Mouse (Mus musculus): ENCODE data around the gene Capn3. TPM values are rescaled to one million over a fixed set of nuclear protein-coding genes. Genes with fewer than 3 reads are reported as not detected.
A peak's percentile ranks its signal among the peaks of the same experiment; 100 is the strongest.

The Capn3 gene
- polyA plus RNA-seq, 1 experiment from 2014 or later, result 0.64 TPM

DNA sequence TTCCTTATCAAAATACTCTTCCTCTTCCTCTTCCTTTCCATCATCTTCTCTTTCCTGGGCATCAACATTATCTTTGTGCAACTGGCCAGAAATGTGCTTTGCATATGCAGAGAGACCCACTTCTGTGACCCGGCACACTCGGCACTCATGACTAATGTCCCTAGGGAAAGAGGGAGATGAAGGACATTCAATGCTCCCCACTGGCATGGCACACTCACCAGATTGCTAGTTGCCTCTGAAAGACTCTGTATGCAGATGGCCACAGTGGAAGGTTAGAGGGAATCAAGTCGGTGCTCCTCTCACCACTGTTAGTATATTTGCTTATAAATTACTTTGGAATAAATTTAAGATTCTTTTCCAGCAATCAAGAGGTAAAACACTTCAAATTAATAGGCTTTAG lies 83.5 kb downstream of the Capn3 start:
- Histone ChIP-seq H3K36me3 (replicated peaks; ENCODE audit: control insufficient read depth, insufficient read depth) (peaks cover 28% of the 10 kb centered on the region), H3K9me3 (ENCODE audit: control insufficient read depth, low read length) (no peaks in the 10 kb centered on the region), H3K4me1 (replicated peaks; ENCODE audit: control insufficient read depth, insufficient read depth, low read length) (peaks cover 8% of the 10 kb centered on the region), H3K4me3 (replicated peaks; ENCODE audit: low read length) (peak overlapping the region; percentile 12; the same call in 1 of the 2 replicates), H3K4me2 (replicated peaks) (peak overlapping the region; percentile 33), H3K27me3 (ENCODE audit: control insufficient read depth, insufficient read depth, low read length) (no peaks in the 10 kb centered on the region), H3K27ac (peak overlapping the region; percentile 64), H3K9ac (no peak overlapping the region)
- 28% methylated on average over 3 of the region's 3 CpGs for WGBS
- ATAC-seq (ENCODE audit: low FRiP score) (no peak; the same call in 1 of the 2 replicates), DNase-seq (ENCODE audit: low spot score) (no peak)

DNA sequence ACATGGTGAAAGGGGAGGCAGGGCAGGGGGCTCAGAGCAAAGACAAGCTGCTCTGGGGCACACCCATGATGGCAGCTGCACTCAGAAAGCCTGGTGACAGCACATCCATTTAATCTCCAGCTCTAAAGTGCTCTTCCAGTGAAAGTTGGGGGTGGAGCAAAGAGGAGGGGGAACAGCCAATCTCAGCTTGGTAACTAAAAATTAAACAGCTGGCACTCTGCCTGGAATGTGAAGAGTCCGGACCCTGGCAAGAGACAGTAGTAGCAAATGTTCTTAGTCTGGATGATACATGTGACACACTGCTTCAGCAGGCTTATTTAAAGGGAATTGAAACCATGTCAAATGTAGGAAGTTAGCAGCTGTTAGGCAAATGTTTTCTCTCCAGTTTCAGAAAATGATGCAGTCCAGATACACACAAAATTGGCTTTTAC lies 84.0 kb downstream of the Capn3 start:
- peak overlapping the region; percentile 64 for H3K27ac ChIP-seq
- no peak overlapping the region for H3K4me3 ChIP-seq (replicated peaks; ENCODE audit: low read length)
- peak overlapping the region; percentile 33 for H3K4me2 ChIP-seq (replicated peaks)
- H3K4me1 ChIP-seq (replicated peaks; ENCODE audit: control insufficient read depth, insufficient read depth, low read length), result peaks cover 8% of the 10 kb centered on the region
- peak; percentile 80; the same call in 1 of the 2 replicates for ATAC-seq (ENCODE audit: low FRiP score)
- H3K9ac ChIP-seq, result no peak overlapping the region
- peak; percentile 80 for DNase-seq (ENCODE audit: low spot score)
- H3K27me3 ChIP-seq (ENCODE audit: control insufficient read depth, insufficient read depth, low read length), result no peaks in the 10 kb centered on the region
- no peaks in the 10 kb centered on the region for H3K9me3 ChIP-seq (ENCODE audit: control insufficient read depth, low read length)
- 3% methylated on average over 1 of the region's 1 CpGs for WGBS
- H3K36me3 ChIP-seq (replicated peaks; ENCODE audit: control insufficient read depth, insufficient read depth), result peaks cover 27% of the 10 kb centered on the region

GRCm38 (mm10) chr2:120544732-120545131 lies 88.9 kb downstream of the Capn3 start:
- DNase-seq (ENCODE audit: low spot score) (no peak), ATAC-seq (ENCODE audit: low FRiP score) (no peak)
- Histone ChIP-seq H3K36me3 (replicated peaks; ENCODE audit: control insufficient read depth, insufficient read depth) (peaks cover 35% of the 10 kb centered on the region), H3K27me3 (ENCODE audit: control insufficient read depth, insufficient read depth, low read length) (no peaks in the 10 kb centered on the region), H3K9ac (no peak overlapping the region), H3K4me3 (replicated peaks; ENCODE audit: low read length) (no peak overlapping the region), H3K27ac (no peak overlapping the region), H3K4me1 (replicated peaks; ENCODE audit: control insufficient read depth, insufficient read depth, low read length) (peaks cover 2% of the 10 kb centered on the region; the same call in 1 of the 2 replicates), H3K4me2 (replicated peaks) (no peak overlapping the region), H3K9me3 (ENCODE audit: control insufficient read depth, low read length) (no peaks in the 10 kb centered on the region)
- 100% methylated on average over 2 of the region's 2 CpGs for WGBS

Other genes starting within 250 kb of the Capn3 start
- 4.7 and 5.2 TPM in 2 replicates for gene Pla2g4e, start 210.7 kb upstream of the Capn3 start, polyA plus RNA-seq (2014; fragmentation: Nextera tagmentation; extraction: Ambion mirVana)
- gene Pla2g4d, start 166.8 kb upstream of the Capn3 start, polyA plus RNA-seq (2014; fragmentation: Nextera tagmentation; extraction: Ambion mirVana), result 0.07 TPM in 1 of 2 replicates, not detected in the other
- not detected in 2 replicates for gene Pla2g4f, start 141.9 kb upstream of the Capn3 start, polyA plus RNA-seq (2014; fragmentation: Nextera tagmentation; extraction: Ambion mirVana)
- gene Vps39, start 102.9 kb upstream of the Capn3 start, polyA plus RNA-seq (2014; fragmentation: Nextera tagmentation; extraction: Ambion mirVana), result 48.3 and 49.9 TPM in 2 replicates
- gene Ganc, start 52.1 kb upstream of the Capn3 start, polyA plus RNA-seq (2014; fragmentation: Nextera tagmentation; extraction: Ambion mirVana), result 7.9 and 8.7 TPM in 2 replicates
- 8.9 and 10.6 TPM in 2 replicates for gene Tmem87a, start 51.9 kb upstream of the Capn3 start, polyA plus RNA-seq (2014; fragmentation: Nextera tagmentation; extraction: Ambion mirVana)
- 46.4 and 48.0 TPM in 2 replicates for gene Zfp106, start 107.8 kb downstream of the Capn3 start, polyA plus RNA-seq (2014; fragmentation: Nextera tagmentation; extraction: Ambion mirVana)
- gene Snap23, start 111.7 kb downstream of the Capn3 start, polyA plus RNA-seq (2014; fragmentation: Nextera tagmentation; extraction: Ambion mirVana), result 17.3 and 18.9 TPM in 2 replicates
- 25.3 and 28.7 TPM in 2 replicates for gene Haus2, start 153.4 kb downstream of the Capn3 start, polyA plus RNA-seq (2014; fragmentation: Nextera tagmentation; extraction: Ambion mirVana)
- 30.8 and 31.4 TPM in 2 replicates for gene Lrrc57, start 153.5 kb downstream of the Capn3 start, polyA plus RNA-seq (2014; fragmentation: Nextera tagmentation; extraction: Ambion mirVana)
- 4.7 and 7.0 TPM in 2 replicates for gene Stard9, start 173.1 kb downstream of the Capn3 start, polyA plus RNA-seq (2014; fragmentation: Nextera tagmentation; extraction: Ambion mirVana)

Data from hindbrain, embryonic 14.5 days (tissue).